Mouse (Mus musculus) MEL (cell line): ENCODE measurements around the gene Msx2. TPM values are rescaled to one million over a fixed set of nuclear protein-coding genes. Genes with fewer than 3 reads are reported as not detected.

Experiments
- DNase-seq: peaks from one replicate; pipeline ENCODE4 v3.0.0; 2011; ENCODE audit warnings: low read depth, low spot score
- H3K27ac ChIP-seq: 2 replicates; pipeline ENCODE4 v1.5.1; 2012; ENCODE audit warnings: low read depth, mild to moderate bottlenecking, control low read depth, low read length, moderate library complexity; ENCODE audit not compliant: control insufficient read depth
- H3K27me3 ChIP-seq, 2 experiments: fragments of 150-350 bp in 1 of 2; sonication (generic) in 1 of 2; 2 replicates each; pipeline ENCODE4 v1.6.1; 2012; ENCODE audit warnings: low read length in 2 of 2, mild to moderate bottlenecking in 2 of 2, improper control_type of control experiment in 1 of 2, moderate library complexity in 1 of 2; ENCODE audit not compliant: insufficient read depth in 2 of 2, control insufficient read depth in 1 of 2
- H3K36me3 ChIP-seq, 2 experiments: 2 replicates each; pipeline ENCODE4 v1.6.1; 2012 to 2014; ENCODE audit warnings: low read length in 2 of 2, improper control_type of control experiment in 1 of 2, inconsistent platforms in 1 of 2, mild to moderate bottlenecking in 1 of 2; ENCODE audit not compliant: insufficient read depth in 2 of 2, control insufficient read depth in 1 of 2
- H3K4me1 ChIP-seq, 2 experiments: fragments of 150-350 bp in 1 of 2; sonication (generic) in 1 of 2; 2 replicates each; pipeline ENCODE4 v1.6.1; 2012; ENCODE audit warnings: low read length in 2 of 2, improper control_type of control experiment in 1 of 2, mild to moderate bottlenecking in 1 of 2; ENCODE audit not compliant: insufficient read depth in 2 of 2, control insufficient read depth in 1 of 2
- H3K4me3 ChIP-seq, 2 experiments: fragments of 150-350 bp in 1 of 2; sonication (generic) in 1 of 2; 2 replicates each; pipeline ENCODE4 v1.5.1; 2012; ENCODE audit warnings: low read depth in 2 of 2, low read length in 2 of 2, mild to moderate bottlenecking in 2 of 2, moderate library complexity in 2 of 2, control low read depth in 1 of 2, improper control_type of control experiment in 1 of 2; ENCODE audit not compliant: control insufficient read depth in 1 of 2, insufficient read depth in 1 of 2
- H3K79me2 ChIP-seq: 2 replicates; pipeline ENCODE4 v1.6.1; 2012; ENCODE audit warnings: mild to moderate bottlenecking, low read length, moderate library complexity; ENCODE audit not compliant: control insufficient read depth, poor library complexity, insufficient read depth
- H3K9ac ChIP-seq: 2 replicates; pipeline ENCODE4 v1.6.1; 2012; ENCODE audit warnings: low read depth, mild to moderate bottlenecking, control low read depth, low read length, moderate library complexity; ENCODE audit not compliant: control insufficient read depth, poor library complexity, severe bottlenecking
- H3K9me3 ChIP-seq: fragments of 150-350 bp; sonication (generic); replicated peaks from 2 replicates; pipeline ENCODE4 v1.6.1; 2012; ENCODE audit warnings: mild to moderate bottlenecking, low read length, improper control_type of control experiment, moderate library complexity; ENCODE audit not compliant: insufficient read depth
- CHD1 ChIP-seq: IDR thresholded peaks from 2 replicates; pipeline ENCODE4 v1.6.1; 2012; ENCODE audit warnings: low read depth, mild to moderate bottlenecking, inconsistent platforms, low read length, improper control_type of control experiment
- CHD2 ChIP-seq: IDR thresholded peaks from 2 replicates; pipeline ENCODE4 v1.6.1; 2011; ENCODE audit warnings: low read length, improper control_type of control experiment
- CTCF ChIP-seq, 3 experiments: IDR thresholded peaks in 2 of 3; conservative IDR thresholded peaks in 1 of 3; 2 replicates each; pipeline ENCODE4 v1.5.1; 2011 to 2012; ENCODE audit warnings: low read length in 3 of 3, low read depth in 2 of 3, mild to moderate bottlenecking in 2 of 3, improper control_type of control experiment in 1 of 3, inconsistent platforms in 1 of 3, mixed read lengths in 1 of 3, moderate library complexity in 1 of 3; ENCODE audit not compliant: control insufficient read depth in 1 of 3, insufficient read depth in 1 of 3, poor library complexity in 1 of 3, severe bottlenecking in 1 of 3
- ELF1 ChIP-seq: IDR thresholded peaks from 2 replicates; pipeline ENCODE4 v1.6.1; 2014; ENCODE audit warnings: low read depth, mild to moderate bottlenecking, inconsistent platforms, low read length, improper control_type of control experiment, moderate library complexity
- EP300 ChIP-seq, 2 experiments: IDR thresholded peaks; 2 replicates each; pipeline ENCODE4 v1.6.1; 2011; ENCODE audit warnings: improper control_type of control experiment in 2 of 2, low read length in 2 of 2, low read depth in 1 of 2, mild to moderate bottlenecking in 1 of 2
- ETS1 ChIP-seq: IDR thresholded peaks from 2 replicates; pipeline ENCODE4 v1.6.1; 2012; ENCODE audit warnings: low read depth, mild to moderate bottlenecking, inconsistent platforms, low read length, improper control_type of control experiment, moderate library complexity
- GABPA ChIP-seq: IDR thresholded peaks from 2 replicates; pipeline ENCODE4 v1.6.1; 2012; ENCODE audit warnings: low read depth, mild to moderate bottlenecking, inconsistent platforms, low read length, improper control_type of control experiment, moderate library complexity
- GATA1 ChIP-seq: IDR thresholded peaks from 2 replicates; pipeline ENCODE4 v1.6.1; 2011; ENCODE audit warnings: low read depth, low read length, improper control_type of control experiment
- HCFC1 ChIP-seq: IDR thresholded peaks from 2 replicates; pipeline ENCODE4 v1.6.1; 2012; ENCODE audit warnings: low read depth, mild to moderate bottlenecking, inconsistent platforms, low read length, improper control_type of control experiment, moderate library complexity
- KAT2A ChIP-seq: conservative IDR thresholded peaks from 2 replicates; pipeline ENCODE4 v1.6.1; 2012; ENCODE audit warnings: low read depth, low read length, improper control_type of control experiment, inconsistent platforms
- MAFK ChIP-seq: IDR thresholded peaks from 2 replicates; pipeline ENCODE4 v1.6.1; 2011; ENCODE audit warnings: low read depth, mild to moderate bottlenecking, low read length, improper control_type of control experiment, borderline replicate concordance
- MAZ ChIP-seq: IDR thresholded peaks from 2 replicates; pipeline ENCODE4 v1.6.1; 2012; ENCODE audit warnings: low read depth, mild to moderate bottlenecking, inconsistent platforms, low read length, improper control_type of control experiment
- MEF2A ChIP-seq: IDR thresholded peaks from 2 replicates; pipeline ENCODE4 v1.6.1; 2014; ENCODE audit warnings: low read depth, mild to moderate bottlenecking, inconsistent platforms, low read length, improper control_type of control experiment; ENCODE audit not compliant: poor library complexity, insufficient replicate concordance, severe bottlenecking; ENCODE audit errors: extremely low read depth
- MXI1 ChIP-seq: IDR thresholded peaks from 2 replicates; pipeline ENCODE4 v1.6.1; 2011; ENCODE audit warnings: mild to moderate bottlenecking, low read depth, low read length, improper control_type of control experiment
- MYC ChIP-seq: IDR thresholded peaks from 2 replicates; pipeline ENCODE4 v1.6.1; 2011; ENCODE audit warnings: low read depth, mild to moderate bottlenecking, low read length, improper control_type of control experiment, moderate library complexity
- NELFE ChIP-seq: IDR thresholded peaks from 2 replicates; pipeline ENCODE4 v1.6.1; 2011; ENCODE audit warnings: low read depth, low read length, improper control_type of control experiment
- NRF1 ChIP-seq: IDR thresholded peaks from 2 replicates; pipeline ENCODE4 v1.6.1; 2014; ENCODE audit warnings: low read depth, mild to moderate bottlenecking, inconsistent platforms, low read length, improper control_type of control experiment, moderate library complexity; ENCODE audit not compliant: poor library complexity, insufficient read depth, severe bottlenecking
- POLR2AphosphoS5 ChIP-seq: IDR thresholded peaks from 2 replicates; pipeline ENCODE4 v1.6.1; 2012; ENCODE audit warnings: low read depth, borderline replicate concordance, mild to moderate bottlenecking, inconsistent platforms, low read length, moderate library complexity, mixed read lengths
- SIN3A ChIP-seq: IDR thresholded peaks from 2 replicates; pipeline ENCODE4 v1.6.1; 2012; ENCODE audit warnings: low read length, improper control_type of control experiment, inconsistent platforms
- SMC3 ChIP-seq: IDR thresholded peaks from 2 replicates; pipeline ENCODE4 v1.6.1; 2011; ENCODE audit warnings: low read depth, low read length, improper control_type of control experiment
- TAL1 ChIP-seq: IDR thresholded peaks from 2 replicates; pipeline ENCODE4 v1.6.1; 2012; ENCODE audit warnings: mild to moderate bottlenecking, inconsistent platforms, low read length, moderate library complexity, mixed read lengths
- TBP ChIP-seq: IDR thresholded peaks from 2 replicates; pipeline ENCODE4 v1.8.0; 2011; ENCODE audit warnings: low read depth, low read length, improper control_type of control experiment
- UBTF ChIP-seq: IDR thresholded peaks from 2 replicates; pipeline ENCODE4 v1.6.1; 2012; ENCODE audit warnings: low read depth, mild to moderate bottlenecking, inconsistent platforms, low read length, improper control_type of control experiment, moderate library complexity, borderline replicate concordance; ENCODE audit not compliant: insufficient read depth
- USF1 ChIP-seq: IDR thresholded peaks from 2 replicates; pipeline ENCODE4 v1.6.1; 2014; ENCODE audit warnings: low read depth, mild to moderate bottlenecking, inconsistent platforms, low read length, improper control_type of control experiment, moderate library complexity
- USF2 ChIP-seq, 2 experiments: IDR thresholded peaks; 2 replicates each; pipeline ENCODE4 v1.6.1; 2011 to 2012; ENCODE audit warnings: improper control_type of control experiment in 2 of 2, low read length in 2 of 2, borderline replicate concordance in 1 of 2, inconsistent platforms in 1 of 2, low read depth in 1 of 2, mild to moderate bottlenecking in 1 of 2; ENCODE audit not compliant: insufficient read depth in 1 of 2
- ZC3H11A ChIP-seq: IDR thresholded peaks from 2 replicates; pipeline ENCODE4 v1.6.1; 2012; ENCODE audit warnings: low read depth, mild to moderate bottlenecking, inconsistent platforms, low read length, improper control_type of control experiment
- ZKSCAN1 ChIP-seq: IDR thresholded peaks from 2 replicates; pipeline ENCODE4 v1.6.1; 2012; ENCODE audit warnings: low read depth, mild to moderate bottlenecking, inconsistent platforms, low read length, improper control_type of control experiment, moderate library complexity
- ZMIZ1 ChIP-seq: IDR thresholded peaks from 2 replicates; pipeline ENCODE4 v1.6.1; 2012; ENCODE audit warnings: low read depth, mild to moderate bottlenecking, inconsistent platforms, low read length, improper control_type of control experiment, moderate library complexity
- ZNF384 ChIP-seq: IDR thresholded peaks from 2 replicates; pipeline ENCODE4 v1.6.1; 2012; ENCODE audit warnings: low read depth, mild to moderate bottlenecking, inconsistent platforms, low read length, improper control_type of control experiment
- polyA plus RNA-seq, 2 experiments: library from polyadenylated mRNA; stranded (reverse) in 1 of 2; unstranded in 1 of 2; fragments of >175 nt in 1 of 2; fragments of >200 nt in 1 of 2; gene quantifications; 2 replicates each; pipeline versions ENCODE4 v1.2.1 to v1.2.4; 2012; ENCODE audit warnings: low replicate concordance in 2 of 2, low read depth in 1 of 2; ENCODE audit not compliant: insufficient read length in 2 of 2, insufficient read depth in 1 of 2, missing spikeins in 1 of 2
- total RNA-seq: library from RNA; depleted of rRNA; stranded (reverse); fragments of 300-350 nt; gene quantifications from 2 replicates; pipeline ENCODE4 v1.2.3, GENCODE M21; 2012

The Msx2 gene
- total and polyA plus RNA-seq, 3 experiments: not detected

- H3K27ac ChIP-seq: no peak overlapping the region
- no peaks in the 10 kb centered on the region for H3K79me2 ChIP-seq
- DNase-seq: no peak
- no peak overlapping the region for H3K9ac ChIP-seq
- H3K4me3 ChIP-seq: no peak overlapping the region
- H3K4me1 ChIP-seq: no peaks in the 10 kb centered on the region
- no peaks in the 10 kb centered on the region for H3K36me3 ChIP-seq
- TF ChIP-seq KAT2A: no peak
- TF ChIP-seq GATA1: no peak
- TF ChIP-seq MAZ: no peak
- TF ChIP-seq CHD2: no peak
- no peak for TF ChIP-seq CHD1
- no peak for TF ChIP-seq ZC3H11A
- no peak for TF ChIP-seq USF1
- no peak for TF ChIP-seq MEF2A
- no peak for TF ChIP-seq ELF1
- TF ChIP-seq NELFE: no peak
- no peak for TF ChIP-seq ZKSCAN1
- TF ChIP-seq EP300 (IDR thresholded peaks at IDR 0.05; ENCODE audit: low read depth in 1 of 2, low read length in 2 of 2): no peak
- TF ChIP-seq HCFC1: no peak
- TF ChIP-seq CTCF (IDR thresholded peaks at IDR 0.05 in 2 of 3, conservative IDR thresholded peaks at IDR 0.05 in 1 of 3; ENCODE audit: control insufficient read depth in 1 of 3, insufficient read depth in 1 of 3, low read depth in 2 of 3, low read length in 3 of 3, poor library complexity in 1 of 3, severe bottlenecking in 1 of 3): no peak
- no peak for TF ChIP-seq SMC3
- no peak for TF ChIP-seq TBP
- no peak for TF ChIP-seq ZMIZ1
- TF ChIP-seq USF2 (IDR thresholded peaks at IDR 0.05; ENCODE audit: borderline replicate concordance in 1 of 2, insufficient read depth in 1 of 2, low read depth in 1 of 2, low read length in 2 of 2): no peak
- no peaks in the 10 kb centered on the region for H3K9me3 ChIP-seq
- H3K27me3 ChIP-seq: no peaks in the 10 kb centered on the region
Measured at GRCm38 (mm10) chr13:53519727-53520126, 46.9 kb upstream of the Msx2 start.

GRCm38 (mm10) chr13:53518306-53518705 is 45.4 kb upstream of the Msx2 start:
- Histone ChIP-seq H3K36me3 (no peaks in the 10 kb centered on the region), H3K27ac (no peak overlapping the region), H3K79me2 (no peaks in the 10 kb centered on the region), H3K9ac (no peak overlapping the region), H3K4me3 (no peak overlapping the region), H3K4me1 (no peaks in the 10 kb centered on the region), H3K9me3 (no peaks in the 10 kb centered on the region), H3K27me3 (no peaks in the 10 kb centered on the region)
- no peak for DNase-seq
- TF ChIP-seq CHD2 (no peak), ZKSCAN1 (no peak), NELFE (no peak), MXI1 (no peak), POLR2AphosphoS5 (no peak), TAL1 (no peak), ZNF384 (no peak), GABPA (no peak), ELF1 (no peak), UBTF (no peak), ETS1 (no peak), NRF1 (no peak), SIN3A (no peak), CHD1 (no peak), MEF2A (no peak), KAT2A (no peak), ZC3H11A (no peak), MYC (no peak), MAFK (no peak)
